8 mouse cellular contexts compared by ENCODE assay signal in the genomic region with DNA sequence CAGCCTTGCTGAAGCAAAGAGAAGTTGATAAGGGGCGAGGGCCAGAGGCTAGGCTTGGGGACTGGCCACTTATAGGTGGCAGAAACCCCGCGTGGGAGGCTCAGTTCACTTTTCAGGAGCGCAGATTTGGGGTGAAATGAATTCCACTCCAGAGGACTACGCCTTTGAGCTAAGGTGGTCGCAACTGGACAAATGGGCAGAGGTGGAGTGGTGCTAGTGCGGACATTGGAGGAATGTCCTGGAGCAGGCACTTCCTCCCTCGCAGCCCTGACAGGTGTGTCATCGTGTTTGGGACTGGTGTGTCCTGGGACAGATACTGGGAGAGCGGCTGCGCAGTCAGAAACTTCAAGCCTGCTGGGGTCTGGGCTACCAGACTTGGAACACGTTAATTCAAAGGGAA. TPM values are rescaled to one million over a fixed set of nuclear protein-coding genes. Genes with fewer than 3 reads are reported as not detected.
DNase-seq lines count a peak whose midpoint lies in the region; ATAC-seq and TF ChIP-seq lines count a peak whose summit lies in the region.

No protein-coding gene starts in this region.

- DNase-seq in kidney, postnatal 10 days, result peak; percentile 7
- DNase-seq in kidney, postnatal 36 days, result no peak
- peak; percentile 6 for DNase-seq in R1 (ENCODE audit: low read depth, low spot score)
- DNase-seq in limb, embryonic 14.5 days (ENCODE audit: low spot score), result no peak
- no peak for DNase-seq in natural killer cell, adult 2 months (ENCODE audit: low spot score in 2 of 2)
- DNase-seq in spleen, adult 18-20 months, result no peak

- peak overlapping the region; percentile 87 for H3K9ac ChIP-seq in forebrain, embryonic 12.5 days
- peak overlapping the region; percentile 67 for H3K9ac ChIP-seq in limb, embryonic 14.5 days (ENCODE audit: low read depth, low read length, severe bottlenecking)

- peaks cover 18% of the 10 kb centered on the region for H3K4me1 ChIP-seq in forebrain, embryonic 12.5 days
- peaks cover 10% of the 10 kb centered on the region; the same call in 1 of the 2 replicates for H3K4me1 ChIP-seq in limb, embryonic 14.5 days (ENCODE audit: control insufficient read depth, insufficient read depth, low read length)

- H3K9me3 ChIP-seq in forebrain, embryonic 12.5 days, result no peaks in the 10 kb centered on the region
- H3K9me3 ChIP-seq in limb, embryonic 14.5 days (ENCODE audit: control insufficient read depth, low read length), result no peaks in the 10 kb centered on the region

- under 1% methylated on average over 12 of the region's 12 CpGs for WGBS in forebrain, embryonic 12.5 days
- 1% methylated on average over 12 of the region's 12 CpGs for WGBS in limb, embryonic 14.5 days

- no peak for ATAC-seq in forebrain, embryonic 12.5 days (ENCODE audit: low FRiP score)
- no peak for ATAC-seq in limb, embryonic 14.5 days (ENCODE audit: low FRiP score, low read depth)
- no peak for ATAC-seq in frontal cortex, adult (ENCODE audit: low TSS enrichment)

- H3K27me3 ChIP-seq in forebrain, embryonic 12.5 days, result no peaks in the 10 kb centered on the region
- no peaks in the 10 kb centered on the region for H3K27me3 ChIP-seq in limb, embryonic 14.5 days (ENCODE audit: control insufficient read depth, insufficient read depth, low read length)

- H3K4me3 ChIP-seq in forebrain, embryonic 12.5 days (replicated peaks), result peak overlapping the region; percentile 74
- peak overlapping the region; percentile 69 for H3K4me3 ChIP-seq in limb, embryonic 14.5 days (replicated peaks; ENCODE audit: low read length)

- H3K27ac ChIP-seq in forebrain, embryonic 12.5 days, result 0 out of 2 replicates have a peak overlapping the region, but pooled peaks have one; percentile 97
- no peak overlapping the region for H3K27ac ChIP-seq in limb, embryonic 14.5 days (replicated peaks; ENCODE audit: low read depth, low read length)

- peak overlapping the region; percentile 85 for H3K4me2 ChIP-seq in forebrain, embryonic 12.5 days
- H3K4me2 ChIP-seq in limb, embryonic 14.5 days (replicated peaks; ENCODE audit: low read depth, low read length, severe bottlenecking), result peak overlapping the region; percentile 89

- H3K36me3 ChIP-seq in forebrain, embryonic 12.5 days (replicated peaks), result no peaks in the 10 kb centered on the region
- H3K36me3 ChIP-seq in limb, embryonic 14.5 days (ENCODE audit: control insufficient read depth, insufficient read depth, low read length), result no peaks in the 10 kb centered on the region

- no peak for TF ChIP-seq POLR2A in limb, embryonic 14.5 days (IDR thresholded peaks at IDR 0.05; ENCODE audit: borderline replicate concordance, extremely low read depth, insufficient read depth, insufficient read length)

RNA-seq across cellular contexts. Expression of a gene that starts 0.9 kb away (rescaled TPM):
- polyA plus RNA-seq in forebrain, embryonic 12.5 days (2016; fragmentation: Nextera tagmentation; extraction: Ambion mirVana), result 21.0 and 26.1 TPM in 2 replicates
- polyA plus RNA-seq in limb, embryonic 14.5 days (2012; rRNA removed), result 1.9 and 2.5 TPM in 2 replicates
- 8.1 and 9.3 TPM in 2 replicates for polyA plus RNA-seq in limb, embryonic 14.5 days (2014; fragmentation: Nextera tagmentation; extraction: Ambion mirVana)

Comparison
In these comparisons a context has a peak if more than half of its experiments do, and no peak if none do; other contexts are left out.
1. DNase-seq: peak in kidney, postnatal 10 days (single experiment) and R1 (single experiment); none in kidney, postnatal 36 days (0 of 2), limb, embryonic 14.5 days (single experiment), natural killer cell, adult 2 months (0 of 2) and spleen, adult 18-20 months (0 of 2).